Mouse (Mus musculus) heart, adult 2 months (tissue): ENCODE measurements around the gene Stard13.

Experiments used
- CTCF ChIP-seq: fragments of 200-600 bp; IDR thresholded peaks from 2 replicates; pipeline ENCODE4 v1.8.1; 2022; ENCODE audit warnings: antibody characterized with exemption, mild to moderate bottlenecking, moderate library complexity
- POLR2A ChIP-seq: fragments of 200-500 bp; IDR thresholded peaks from 2 replicates; pipeline ENCODE4 v1.6.1; 2011; ENCODE audit warnings: mild to moderate bottlenecking, low read depth, low read length, control low read depth; ENCODE audit not compliant: insufficient read depth

DNA sequence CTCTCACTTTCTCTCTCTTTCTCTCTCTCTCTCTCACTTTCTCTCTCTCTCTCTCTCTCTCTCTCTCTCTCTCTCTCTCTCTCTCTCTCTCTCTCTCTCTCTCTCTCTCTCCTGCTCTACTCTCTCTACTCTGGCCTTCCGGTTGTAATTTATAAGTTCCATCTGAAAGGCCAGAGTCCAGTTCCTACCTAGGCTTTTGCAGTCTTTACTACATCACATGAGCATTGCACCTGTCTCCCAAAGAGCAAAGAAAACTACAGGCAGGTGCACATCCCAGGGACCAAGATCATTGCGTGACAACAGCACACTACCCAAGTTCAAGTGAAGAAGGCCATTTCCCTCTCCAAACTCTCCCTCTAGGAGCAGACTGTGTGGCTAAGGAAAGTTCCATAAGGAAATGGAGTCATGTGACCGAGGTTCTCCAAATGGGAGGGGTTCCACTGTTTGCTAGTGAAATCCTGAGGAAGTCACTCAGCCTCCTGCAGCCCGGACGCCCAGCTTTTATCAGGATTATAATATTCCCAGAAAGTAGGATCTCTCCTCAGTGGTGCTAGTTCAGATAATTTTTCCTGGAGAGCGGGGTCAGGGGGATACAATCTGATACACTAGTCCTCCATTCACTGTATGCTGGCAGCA is 68.1 kb downstream of the Stard13 start:
- TF ChIP-seq CTCF, result no peak
- no peak for TF ChIP-seq POLR2A
